Mouse (Mus musculus) liver, embryonic 13.5 days (tissue): Measurements from ENCODE around the gene Olfr1247. TPM values are rescaled to one million over a fixed set of nuclear protein-coding genes. Genes with fewer than 3 reads are reported as not detected.
"Not testable (repeated sequence)": the region's sequence is repeated elsewhere in the genome, so short reads cannot be mapped to it uniquely, and the experiment has no call there.

ENCODE experiments used
- ATAC-seq: fragments of 200-750 bp; cut with Nextera tagmentation; 2 replicates; pipeline ENCODE4 v1.8.0; 2017; ENCODE audit warnings: low read depth, mild to moderate bottlenecking, moderate number of reproducible peaks, moderate library complexity
- DNase-seq: peaks from one replicate; pipeline ENCODE4 v3.0.0; 2022
- H3K27ac ChIP-seq: fragments of 300-500 bp; sonication (generic); 2 replicates; pipeline ENCODE4 v1.5.1; 2015; ENCODE audit warnings: moderate library complexity, mild to moderate bottlenecking, inconsistent platforms
- H3K27me3 ChIP-seq: fragments of 300-500 bp; sonication (generic); 2 replicates; pipeline ENCODE4 v1.6.1; 2015; ENCODE audit warnings: mild to moderate bottlenecking, inconsistent platforms
- H3K36me3 ChIP-seq: fragments of 300-500 bp; sonication (generic); 2 replicates; pipeline ENCODE4 v1.6.1; 2015; ENCODE audit warnings: mild to moderate bottlenecking, inconsistent platforms
- H3K4me1 ChIP-seq: fragments of 300-500 bp; sonication (generic); replicated peaks from 2 replicates; pipeline ENCODE4 v1.6.1; 2015; ENCODE audit warnings: inconsistent platforms
- H3K4me2 ChIP-seq: fragments of 300-500 bp; sonication (generic); 2 replicates; pipeline ENCODE4 v1.6.1; 2015; ENCODE audit warnings: inconsistent platforms, mild to moderate bottlenecking, moderate library complexity
- H3K4me3 ChIP-seq: fragments of 300-500 bp; sonication (generic); replicated peaks from 2 replicates; pipeline ENCODE4 v1.5.1; 2015; ENCODE audit warnings: mild to moderate bottlenecking, inconsistent platforms
- H3K9ac ChIP-seq: fragments of 300-500 bp; sonication (generic); 2 replicates; pipeline ENCODE4 v1.6.1; 2015; ENCODE audit warnings: mild to moderate bottlenecking, inconsistent platforms
- H3K9me3 ChIP-seq: fragments of 300-500 bp; sonication (generic); replicated peaks from 2 replicates; pipeline ENCODE4 v1.6.1; 2016; ENCODE audit warnings: inconsistent platforms
- WGBS: fragments of 180-500 bp; shearing (Covaris S2); methylation state at CpG from one replicate; pipeline ENCODE4 v1.1.7; 2015; ENCODE audit not compliant: insufficient replicate concordance; 5-methylcytosine and 5-hydroxymethylcytosine counted together
- polyA plus RNA-seq: library from polyadenylated mRNA; unstranded; fragments of >200 nt; fragmentation: Nextera tagmentation; extraction: Ambion mirVana; gene quantifications from 2 replicates; pipeline ENCODE4 v1.2.1, GENCODE M21; 2015

The Olfr1247 gene
- polyA plus RNA-seq, result not detected in 2 replicates

GRCm38 (mm10) chr2:89614030-89614429 lies at the start of gene Olfr1247:
Gene Olfr1247, minus strand, starts transcription at chr2:89614130.
- DNase-seq, result no peak
- Histone ChIP-seq H3K27ac (no peak within 1 kb of the TSS), H3K36me3 (no peaks in the 10 kb centered on the region), H3K9me3 (no peaks in the 10 kb centered on the region), H3K9ac (no peak within 1 kb of the TSS), H3K4me2 (no peak within 1 kb of the TSS), H3K4me3 (no peak within 1 kb of the TSS), H3K27me3 (no peaks in the 10 kb centered on the region), H3K4me1 (no peaks in the 10 kb centered on the region)
- no peak for ATAC-seq
- 68% methylated on average over 2 of the region's 2 CpGs for WGBS

GRCm38 (mm10) chr2:89661367-89661766 lies 47.4 kb upstream of the Olfr1247 start, which contains the start of gene Olfr1250:
Gene Olfr1250, minus strand, starts transcription at chr2:89661467.
- no peak within 1 kb of the TSS for H3K4me2 ChIP-seq
- no peak for DNase-seq
- H3K9ac ChIP-seq, result no peak within 1 kb of the TSS
- no peaks in the 10 kb centered on the region for H3K4me1 ChIP-seq
- no peak within 1 kb of the TSS for H3K4me3 ChIP-seq
- no peak for ATAC-seq
- H3K9me3 ChIP-seq, result no peaks in the 10 kb centered on the region
- no peak within 1 kb of the TSS for H3K27ac ChIP-seq
- H3K36me3 ChIP-seq, result no peaks in the 10 kb centered on the region
- no peaks in the 10 kb centered on the region for H3K27me3 ChIP-seq

- no peak for ATAC-seq
- H3K36me3 ChIP-seq, result no peaks in the 10 kb centered on the region
- H3K9me3 ChIP-seq, result no peaks in the 10 kb centered on the region
- H3K4me1 ChIP-seq, result no peaks in the 10 kb centered on the region
- no peak within 1 kb of the TSS for H3K27ac ChIP-seq
- no peak within 1 kb of the TSS for H3K4me2 ChIP-seq
- DNase-seq, result no peak
- H3K9ac ChIP-seq, result no peak within 1 kb of the TSS
- 77% methylated on average over 2 of the region's 2 CpGs for WGBS
- H3K4me3 ChIP-seq, result no peak within 1 kb of the TSS
- H3K27me3 ChIP-seq, result no peaks in the 10 kb centered on the region
Observed at GRCm38 (mm10) chr2:89634883-89635282, 21.0 kb upstream of the Olfr1247 start, which contains the start of gene Olfr1249. Gene Olfr1249, minus strand, starts transcription at chr2:89634983.

GRCm38 (mm10) chr2:89618145-89618544 lies 4.2 kb upstream of the Olfr1247 start, which contains the start of gene Olfr1248:
Gene Olfr1248, minus strand, starts transcription at chr2:89618245.
- H3K27ac ChIP-seq, H3K36me3 ChIP-seq, H3K4me1 ChIP-seq, H3K9me3 ChIP-seq, H3K27me3 ChIP-seq, H3K4me2 ChIP-seq, DNase-seq, H3K9ac ChIP-seq, H3K4me3 ChIP-seq, ATAC-seq: not testable (repeated sequence)
- 68% methylated on average over 1 of the region's 1 CpGs for WGBS

GRCm38 (mm10) chr2:89593057-89593456 lies 20.9 kb downstream of the Olfr1247 start, which contains the start of gene Olfr1246:
Gene Olfr1246, minus strand, starts transcription at chr2:89593157.
- H3K27me3 ChIP-seq, result no peaks in the 10 kb centered on the region
- H3K9ac ChIP-seq, result no peak within 1 kb of the TSS
- no peaks in the 10 kb centered on the region for H3K36me3 ChIP-seq
- no peak within 1 kb of the TSS for H3K4me3 ChIP-seq
- H3K4me2 ChIP-seq, result no peak within 1 kb of the TSS
- H3K9me3 ChIP-seq, result no peaks in the 10 kb centered on the region
- WGBS, result 54% methylated on average over 2 of the region's 2 CpGs
- no peak within 1 kb of the TSS for H3K27ac ChIP-seq
- no peaks in the 10 kb centered on the region for H3K4me1 ChIP-seq
- ATAC-seq (no peak), DNase-seq (no peak)

- H3K4me3 ChIP-seq, result no peak within 1 kb of the TSS
- no peaks in the 10 kb centered on the region for H3K27me3 ChIP-seq
- no peak within 1 kb of the TSS for H3K9ac ChIP-seq
- 58% methylated on average over 1 of the region's 1 CpGs for WGBS
- ATAC-seq (no peak), DNase-seq (no peak)
- no peaks in the 10 kb centered on the region for H3K36me3 ChIP-seq
- no peaks in the 10 kb centered on the region for H3K9me3 ChIP-seq
- no peak within 1 kb of the TSS for H3K27ac ChIP-seq
- no peaks in the 10 kb centered on the region for H3K4me1 ChIP-seq
- no peak within 1 kb of the TSS for H3K4me2 ChIP-seq
Observed at GRCm38 (mm10) chr2:89578347-89578746, 35.6 kb downstream of the Olfr1247 start, which contains the start of gene Olfr1245. Gene Olfr1245, minus strand, starts transcription at chr2:89578447.

- 30% methylated on average over 2 of the region's 2 CpGs for WGBS
- not testable (repeated sequence) for H3K27ac ChIP-seq, DNase-seq, H3K4me2 ChIP-seq, H3K9me3 ChIP-seq, H3K27me3 ChIP-seq, H3K4me3 ChIP-seq, H3K9ac ChIP-seq, H3K4me1 ChIP-seq, ATAC-seq, H3K36me3 ChIP-seq
Observed at GRCm38 (mm10) chr2:89562706-89563105, 51.2 kb downstream of the Olfr1247 start.

Other genes starting within 250 kb of the Olfr1247 start
- not detected in 2 replicates for gene Olfr1234, start 249.3 kb downstream of the Olfr1247 start, polyA plus RNA-seq
- not detected in 2 replicates for gene Olfr1238, start 204.5 kb downstream of the Olfr1247 start, polyA plus RNA-seq
- gene Olfr1239, start 193.7 kb downstream of the Olfr1247 start, polyA plus RNA-seq, result not detected in 2 replicates
- gene Olfr1240, start 171.1 kb downstream of the Olfr1247 start, polyA plus RNA-seq, result not detected in 2 replicates
- not detected in 2 replicates for gene Olfr1241, start 127.0 kb downstream of the Olfr1247 start, polyA plus RNA-seq
- not detected in 2 replicates for gene Olfr1242, start 115.8 kb downstream of the Olfr1247 start, polyA plus RNA-seq
- gene Olfr1243, start 82.6 kb downstream of the Olfr1247 start, polyA plus RNA-seq, result not detected in 2 replicates
- not detected in 2 replicates for gene Olfr1245, start 35.7 kb downstream of the Olfr1247 start, polyA plus RNA-seq
- gene Olfr1246, start 21.0 kb downstream of the Olfr1247 start, polyA plus RNA-seq, result not detected in 2 replicates
- gene Olfr1248, start 4.1 kb upstream of the Olfr1247 start, polyA plus RNA-seq, result not detected in 2 replicates
- gene Olfr1249, start 20.9 kb upstream of the Olfr1247 start, polyA plus RNA-seq, result not detected in 2 replicates
- not detected in 2 replicates for gene Olfr1250, start 47.3 kb upstream of the Olfr1247 start, polyA plus RNA-seq
- gene Olfr1251, start 57.8 kb upstream of the Olfr1247 start, polyA plus RNA-seq, result not detected in 2 replicates
- gene Olfr1252, start 110.9 kb upstream of the Olfr1247 start, polyA plus RNA-seq, result not detected in 2 replicates
- not detected in 2 replicates for gene Olfr1253, start 143.0 kb upstream of the Olfr1247 start, polyA plus RNA-seq
- not detected in 2 replicates for gene Olfr1254, start 179.5 kb upstream of the Olfr1247 start, polyA plus RNA-seq
- gene Olfr1255, start 197.9 kb upstream of the Olfr1247 start, polyA plus RNA-seq, result not detected in 2 replicates
- gene Olfr1256, start 227.4 kb upstream of the Olfr1247 start, polyA plus RNA-seq, result not detected in 2 replicates
- not detected in 2 replicates for gene Olfr48, start 234.1 kb upstream of the Olfr1247 start, polyA plus RNA-seq